Mouse (Mus musculus): ENCODE measurements around the gene Pink1.

DNA sequence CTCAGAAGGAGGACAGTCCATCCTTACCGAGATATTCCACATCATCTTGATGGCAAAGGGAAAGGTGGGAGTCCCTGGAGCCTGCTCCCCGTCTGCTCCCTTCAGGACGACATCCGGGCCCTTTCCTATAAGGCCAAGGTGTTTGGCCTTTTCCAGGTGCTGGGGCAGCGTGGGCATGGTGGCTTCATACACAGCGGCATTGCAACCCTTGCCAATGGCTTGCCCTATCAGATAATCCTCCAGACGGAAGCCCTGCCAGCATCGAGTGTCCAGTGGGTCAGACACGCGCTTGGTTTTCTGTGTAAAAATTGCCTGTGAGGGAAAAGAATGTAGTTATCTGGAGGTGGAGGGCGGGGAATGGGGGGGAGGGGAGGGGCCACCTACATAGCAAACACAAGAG lies 5.4 kb downstream of the Pink1 start:
- TF ChIP-seq CTCF (IDR thresholded peaks at IDR 0.05; ENCODE audit: low read depth): no peak
- no peak for TF ChIP-seq EP300 (IDR thresholded peaks at IDR 0.05; ENCODE audit: low read depth)

Measured in heart, postnatal 0 days (tissue).